Mouse (Mus musculus) myocyte (in vitro differentiated cells): ENCODE data around the gene Gnas. TPM values are rescaled to one million over a fixed set of nuclear protein-coding genes. Genes with fewer than 3 reads are reported as not detected.

Experiments
- H3K27me3 ChIP-seq: one replicate; pipeline ENCODE4 v1.6.1; 2011; ENCODE audit not compliant: control insufficient read depth, insufficient read depth, insufficient read length
- H3K36me3 ChIP-seq: one replicate; pipeline ENCODE4 v1.6.1; 2011; ENCODE audit not compliant: control insufficient read depth, insufficient read depth
- H3K4me2 ChIP-seq: one replicate; pipeline ENCODE4 v1.6.1; 2011; ENCODE audit warnings: low read depth, control low read depth
- H3K4me3 ChIP-seq: one replicate; pipeline ENCODE4 v1.5.1; 2011; ENCODE audit warnings: mild to moderate bottlenecking, control low read depth, moderate library complexity
- H3K79me2 ChIP-seq: one replicate; pipeline ENCODE4 v1.6.1; 2011; ENCODE audit not compliant: control insufficient read depth, insufficient read depth
- H3ac ChIP-seq: one replicate; pipeline ENCODE4 v1.6.1; 2011; ENCODE audit not compliant: control insufficient read depth, insufficient read length
- CEBPB ChIP-seq: IDR thresholded peaks from 2 replicates; pipeline ENCODE4 v1.6.1; 2011; ENCODE audit warnings: mild to moderate bottlenecking, moderate library complexity; ENCODE audit not compliant: poor library complexity, insufficient read depth, severe bottlenecking
- E2F4 ChIP-seq: IDR thresholded peaks from one replicate; pipeline ENCODE4 v1.6.1; 2011; ENCODE audit warnings: mild to moderate bottlenecking, control low read depth, moderate library complexity; ENCODE audit not compliant: insufficient read depth
- MAX ChIP-seq: IDR thresholded peaks from one replicate; pipeline ENCODE4 v1.6.1; 2011; ENCODE audit warnings: low read depth, mild to moderate bottlenecking, control low read depth
- MYOD1 ChIP-seq, 3 experiments: IDR thresholded peaks; one replicate each; pipeline ENCODE4 v1.6.1; 2011; ENCODE audit warnings: control low read depth in 2 of 3, low read depth in 2 of 3, mild to moderate bottlenecking in 2 of 3, moderate library complexity in 1 of 3; ENCODE audit not compliant: insufficient read length in 2 of 3, control insufficient read depth in 1 of 3
- MYOG ChIP-seq, 3 experiments: IDR thresholded peaks; one replicate each; pipeline ENCODE4 v1.6.1; 2011; ENCODE audit warnings: control low read depth in 2 of 3, low read depth in 2 of 3, mild to moderate bottlenecking in 2 of 3; ENCODE audit not compliant: insufficient read length in 2 of 3, control insufficient read depth in 1 of 3, insufficient read depth in 1 of 3
- POLR2A ChIP-seq: IDR thresholded peaks from one replicate; pipeline ENCODE4 v1.6.1; 2011; ENCODE audit warnings: low read depth, mild to moderate bottlenecking, control low read depth, moderate library complexity; ENCODE audit not compliant: insufficient read length
- POLR2AphosphoS2 ChIP-seq: IDR thresholded peaks from one replicate; pipeline ENCODE4 v1.6.1; 2011; ENCODE audit warnings: low read depth, control low read depth; ENCODE audit not compliant: insufficient read length
- REST ChIP-seq: IDR thresholded peaks from one replicate; pipeline ENCODE4 v1.6.1; 2011; ENCODE audit warnings: mild to moderate bottlenecking, control low read depth, moderate library complexity; ENCODE audit not compliant: insufficient read depth, insufficient read length
- SRF ChIP-seq: IDR thresholded peaks from one replicate; pipeline ENCODE4 v1.6.1; 2011; ENCODE audit warnings: low read depth; ENCODE audit not compliant: control insufficient read depth, insufficient read length
- TCF12 ChIP-seq: IDR thresholded peaks from one replicate; pipeline ENCODE4 v1.6.1; 2011; ENCODE audit warnings: mild to moderate bottlenecking, control low read depth; ENCODE audit not compliant: poor library complexity, insufficient read depth, severe bottlenecking
- TCF3 ChIP-seq: IDR thresholded peaks from one replicate; pipeline ENCODE4 v1.6.1; 2011; ENCODE audit warnings: low read depth, control low read depth; ENCODE audit not compliant: insufficient read length
- USF1 ChIP-seq: IDR thresholded peaks from one replicate; pipeline ENCODE4 v1.6.1; 2011; ENCODE audit warnings: low read depth, mild to moderate bottlenecking, control low read depth, moderate library complexity
- polyA plus RNA-seq: library from polyadenylated mRNA; unstranded; fragments of >200 nt; fragmentation: generic; extraction: Trizol; gene quantifications from one replicate; pipeline ENCODE4 v1.2.1, GENCODE M21; 2012; ENCODE audit warnings: missing spikeins

Gnas gene
- polyA plus RNA-seq, 1 experiment = 1,706 TPM

DNA sequence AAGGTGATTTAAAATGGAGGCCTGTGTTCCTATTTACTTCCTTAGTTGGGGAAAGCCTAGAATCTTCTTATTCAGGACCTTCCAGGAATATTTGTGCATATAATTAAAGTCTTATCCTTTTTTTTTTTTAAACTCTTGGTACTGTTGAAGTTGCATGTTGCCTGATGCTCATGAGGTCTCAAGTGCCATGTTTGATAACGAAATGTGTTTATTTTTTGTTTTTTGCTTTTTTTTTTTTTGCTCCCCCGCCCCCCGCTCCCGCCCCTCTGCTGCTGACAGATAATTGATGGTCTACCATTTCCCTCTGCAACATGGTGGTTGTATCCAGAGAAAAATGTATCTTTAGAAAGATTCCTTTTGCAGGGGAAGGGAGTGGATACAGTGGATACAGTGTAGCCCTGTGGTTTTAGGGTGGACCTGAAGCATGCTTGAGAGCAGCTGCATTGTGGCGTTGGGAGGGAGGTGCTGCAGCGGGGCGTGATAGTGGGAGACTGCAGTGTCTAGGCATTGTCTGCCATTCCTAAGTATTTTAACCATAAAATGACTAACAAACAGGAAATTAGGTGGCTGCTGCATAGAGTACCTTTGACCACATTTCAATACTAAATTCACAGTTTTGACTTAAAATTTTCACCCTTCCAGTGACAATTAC lies 49.2 kb downstream of the Gnas start:
- Histone ChIP-seq H3ac (no peak overlapping the region), H3K79me2 (peaks cover 82% of the 10 kb centered on the region), H3K36me3 (no peaks in the 10 kb centered on the region), H3K4me2 (peak overlapping the region; percentile 99), H3K4me3 (peak overlapping the region; percentile 69), H3K27me3 (no peaks in the 10 kb centered on the region)
- peak; percentile 29 to 96 (median 92) for TF ChIP-seq MYOD1 (IDR thresholded peaks at IDR 0.05; ENCODE audit: control insufficient read depth in 1 of 3, insufficient read length in 2 of 3, low read depth in 2 of 3)
- TF ChIP-seq E2F4 = no peak
- no peak for TF ChIP-seq SRF
- peak; percentile 83 for TF ChIP-seq TCF3
- TF ChIP-seq CEBPB = 0 out of 2 replicates have a peak, but pooled peaks have one; percentile 3
- peak; percentile 48 for TF ChIP-seq POLR2A
- TF ChIP-seq MYOG (IDR thresholded peaks at IDR 0.05; ENCODE audit: control insufficient read depth in 1 of 3, insufficient read depth in 1 of 3, insufficient read length in 2 of 3, low read depth in 2 of 3) = peak; percentile 77 to 96 (median 88)
- TF ChIP-seq USF1 = no peak
- no peak for TF ChIP-seq MAX
- peak; percentile 71 for TF ChIP-seq POLR2AphosphoS2
- peak; percentile 35 for TF ChIP-seq TCF12
- no peak for TF ChIP-seq REST

DNA sequence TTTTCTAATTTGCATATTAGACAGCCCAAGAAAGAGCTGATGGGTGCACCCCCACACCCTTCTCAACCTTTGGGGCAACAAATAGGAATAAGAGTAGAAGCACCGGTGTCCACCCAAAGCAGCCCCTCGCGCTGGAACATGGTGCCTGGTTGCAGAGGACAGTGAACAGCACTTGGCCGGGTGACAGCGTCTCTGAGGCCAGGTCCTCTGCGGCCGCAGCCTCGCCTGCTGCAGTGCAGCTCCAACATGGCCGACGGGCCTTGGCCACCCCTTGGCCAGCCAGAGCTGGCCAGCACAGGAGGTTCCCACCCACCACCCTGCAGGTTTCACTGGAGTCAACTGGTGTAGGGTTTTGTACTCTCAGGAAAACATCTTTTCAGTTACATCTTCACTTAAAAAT lies 50.3 kb downstream of the Gnas start:
- TF ChIP-seq TCF12 (no peak), E2F4 (no peak), POLR2AphosphoS2 (peak; percentile 67)

DNA sequence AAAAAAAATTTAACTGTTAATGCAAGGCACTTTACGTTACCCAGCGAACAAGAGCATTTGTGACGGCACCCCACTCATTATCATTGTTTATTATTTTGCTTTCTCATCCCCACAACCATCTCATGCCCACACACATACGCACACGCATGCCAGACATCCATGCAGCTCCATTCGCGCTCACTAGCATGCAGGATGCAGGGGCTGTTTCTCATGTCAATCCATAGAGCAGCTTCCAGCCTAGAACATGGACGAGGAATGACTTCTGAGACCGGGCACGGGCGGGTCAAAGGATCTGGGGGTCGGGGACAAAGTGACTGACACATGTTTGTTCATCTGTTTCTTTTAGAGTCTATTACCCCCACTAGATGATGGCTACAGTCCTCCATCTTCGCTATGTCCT lies 53.2 kb downstream of the Gnas start:
- Histone ChIP-seq H3K36me3 (peaks cover 8% of the 10 kb centered on the region), H3ac (no peak overlapping the region), H3K27me3 (no peaks in the 10 kb centered on the region), H3K4me2 (no peak overlapping the region), H3K4me3 (no peak overlapping the region), H3K79me2 (peaks cover 99% of the 10 kb centered on the region)
- peak; percentile 57 for TF ChIP-seq POLR2AphosphoS2
- TF ChIP-seq POLR2A = peak; percentile 34
- no peak for TF ChIP-seq TCF12

More for the DNA sequence above, 50.3 kb downstream of the Gnas start:
- no peaks in the 10 kb centered on the region for H3K27me3 ChIP-seq
- peak overlapping the region; percentile 99 for H3K4me2 ChIP-seq
- no peak overlapping the region for H3ac ChIP-seq
- H3K4me3 ChIP-seq = peak overlapping the region; percentile 69
- no peaks in the 10 kb centered on the region for H3K36me3 ChIP-seq
- peaks cover 93% of the 10 kb centered on the region for H3K79me2 ChIP-seq

DNA sequence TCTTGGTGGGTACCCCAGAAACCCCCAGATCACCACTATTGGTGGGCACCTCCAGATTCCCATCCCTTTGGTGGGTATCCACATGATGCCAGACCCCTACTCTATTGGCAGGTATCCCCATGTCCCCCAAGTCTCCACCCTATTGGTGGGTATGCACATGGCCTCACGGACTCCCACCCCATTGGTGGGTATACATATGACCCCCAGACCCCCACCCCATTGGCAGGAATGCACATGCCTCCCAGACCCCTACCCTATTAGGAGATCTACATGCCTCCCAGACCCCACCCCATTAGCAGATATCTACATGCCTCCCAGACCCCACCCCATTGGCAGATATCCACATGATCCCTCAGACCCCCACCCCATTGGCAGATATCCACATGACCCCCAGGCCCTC lies 55.6 kb downstream of the Gnas start:
- Histone ChIP-seq H3K4me2 (no peak overlapping the region), H3K36me3 (peaks cover 9% of the 10 kb centered on the region), H3K27me3 (no peaks in the 10 kb centered on the region), H3K4me3 (no peak overlapping the region), H3K79me2 (peaks cover 100% of the 10 kb centered on the region), H3ac (no peak overlapping the region)
- no peak for TF ChIP-seq USF1
- no peak for TF ChIP-seq TCF3
- TF ChIP-seq MYOG (IDR thresholded peaks at IDR 0.05; ENCODE audit: control insufficient read depth in 1 of 3, insufficient read depth in 1 of 3, insufficient read length in 2 of 3, low read depth in 2 of 3) = no peak
- TF ChIP-seq POLR2A = no peak
- no peak for TF ChIP-seq POLR2AphosphoS2
- TF ChIP-seq SRF = no peak
- no peak for TF ChIP-seq TCF12
- no peak for TF ChIP-seq MYOD1 (IDR thresholded peaks at IDR 0.05; ENCODE audit: control insufficient read depth in 1 of 3, insufficient read length in 2 of 3, low read depth in 2 of 3)

DNA sequence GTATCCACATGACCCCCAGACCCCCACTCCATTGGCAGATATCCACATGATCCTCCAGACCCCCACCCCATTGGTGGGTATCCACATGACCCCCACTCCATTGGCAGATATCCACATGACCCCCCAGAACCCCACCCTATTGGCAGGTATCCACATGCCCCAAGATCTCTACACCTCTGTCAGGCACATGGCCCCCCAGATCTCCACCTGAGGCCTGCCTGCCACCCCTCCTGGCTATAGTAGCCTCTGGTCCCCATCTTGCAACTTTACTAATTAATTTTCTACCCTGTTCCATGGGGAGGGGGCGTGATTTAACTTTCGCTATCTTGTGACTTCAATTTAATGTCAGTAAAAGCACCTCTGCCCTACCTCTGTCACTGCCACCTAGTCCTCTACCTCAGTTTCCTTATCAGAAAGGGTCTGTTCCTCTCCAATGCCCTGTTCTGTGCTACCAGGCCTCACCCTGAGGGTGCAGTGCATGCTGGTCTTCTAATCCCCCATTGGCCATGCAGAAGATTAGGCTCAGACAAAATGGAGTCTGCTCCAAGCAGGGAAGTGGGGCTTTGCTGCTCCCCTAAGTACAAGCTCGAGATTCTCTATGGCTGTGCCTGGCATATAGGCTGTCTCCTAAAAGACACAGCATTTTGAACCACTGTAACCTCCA lies 56.2 kb downstream of the Gnas start:
- Histone ChIP-seq H3K27me3 (no peaks in the 10 kb centered on the region), H3K4me2 (no peak overlapping the region), H3K4me3 (no peak overlapping the region), H3ac (no peak overlapping the region), H3K36me3 (peaks cover 15% of the 10 kb centered on the region), H3K79me2 (peaks cover 100% of the 10 kb centered on the region)
- no peak for TF ChIP-seq REST
